Mouse (Mus musculus) testis, adult 2 months (tissue): ENCODE results near the gene Trim52.

Experiments used
- CTCF ChIP-seq: fragments of 200-500 bp; IDR thresholded peaks from 2 replicates; pipeline ENCODE4 v1.5.1; 2012; ENCODE audit warnings: low read depth, mild to moderate bottlenecking, inconsistent platforms, low read length, moderate library complexity; ENCODE audit not compliant: control insufficient read depth, insufficient read depth, insufficient replicate concordance
- POLR2A ChIP-seq: fragments of 200-500 bp; IDR thresholded peaks from 2 replicates; pipeline ENCODE4 v1.6.1; 2012; ENCODE audit warnings: low read depth, mild to moderate bottlenecking, inconsistent platforms, low read length, moderate library complexity; ENCODE audit not compliant: control insufficient read depth

GRCm38 (mm10) chr14:106180616-106181015, 74.6 kb downstream of the Trim52 start:
- TF ChIP-seq POLR2A (no peak), CTCF (no peak)
